Mouse (Mus musculus) c-Kit-negative CD71-positive TER-119-positive erythroid progenitor cells, embryonic 14.5 days (primary cell): ENCODE results near the gene Olfr549.

Experiments
- DNase-seq: peaks from one replicate; pipeline ENCODE4 v3.0.0-alpha.2; 2013; ENCODE audit warnings: low read depth, low spot score

Gene Olfr549

GRCm38 (mm10) chr7:102549570-102549969 is at the start of gene Olfr549:
TSS of gene Olfr549 (plus strand) at chr7:102549870.
- no peak for DNase-seq

- DNase-seq: no peak
Measured at GRCm38 (mm10) chr7:102501986-102502385, 47.7 kb upstream of the Olfr549 start.

GRCm38 (mm10) chr7:102506848-102507247 is 42.8 kb upstream of the Olfr549 start:
- DNase-seq: peak; percentile 28

- DNase-seq: no peak
Measured at GRCm38 (mm10) chr7:102508066-102508465, 41.6 kb upstream of the Olfr549 start.

DNA sequence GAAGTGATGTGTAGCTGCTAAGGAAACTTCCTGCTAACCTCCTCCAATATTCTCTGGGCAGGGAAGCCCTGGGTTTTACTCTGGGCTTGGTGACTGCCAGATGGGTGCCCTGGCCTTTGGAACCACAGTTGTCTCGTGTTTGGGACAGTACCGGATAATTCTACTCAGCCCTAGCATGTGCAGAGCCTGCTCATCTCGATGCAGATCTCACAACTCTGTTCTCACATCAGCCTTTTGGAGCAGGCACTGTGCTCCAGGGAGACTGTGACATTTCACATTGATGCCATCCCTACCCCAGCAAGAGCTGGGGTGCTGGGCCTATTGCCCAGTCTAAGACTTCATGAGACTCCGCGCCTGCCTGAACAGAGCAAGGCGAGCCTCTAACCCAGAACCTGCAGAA is 41.0 kb upstream of the Olfr549 start:
- DNase-seq: no peak

- DNase-seq: no peak
Measured at GRCm38 (mm10) chr7:102509726-102510125, 39.9 kb upstream of the Olfr549 start.

DNA sequence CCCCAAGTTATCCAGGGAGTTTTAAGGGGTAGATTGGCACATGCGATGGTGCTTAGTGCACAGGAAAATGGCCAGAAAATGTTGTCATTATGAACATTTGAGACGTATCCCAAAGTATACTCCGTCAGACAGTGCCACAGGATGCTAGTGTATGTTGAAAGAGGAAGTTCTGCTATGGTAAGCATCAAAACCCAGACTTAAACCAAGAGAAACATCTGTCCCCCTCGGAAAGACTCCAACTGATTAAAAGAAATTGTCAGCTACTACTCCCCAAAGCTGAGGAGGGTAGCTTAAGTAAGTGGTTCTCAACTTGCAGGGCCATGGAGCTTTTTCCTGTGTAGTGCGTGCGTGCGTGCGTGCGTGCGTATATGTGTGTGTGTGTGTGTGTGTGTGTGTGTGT is 37.7 kb upstream of the Olfr549 start:
- DNase-seq: no peak

GRCm38 (mm10) chr7:102512814-102513435 is 36.7 kb upstream of the Olfr549 start:
- DNase-seq: peak; percentile 2

DNA sequence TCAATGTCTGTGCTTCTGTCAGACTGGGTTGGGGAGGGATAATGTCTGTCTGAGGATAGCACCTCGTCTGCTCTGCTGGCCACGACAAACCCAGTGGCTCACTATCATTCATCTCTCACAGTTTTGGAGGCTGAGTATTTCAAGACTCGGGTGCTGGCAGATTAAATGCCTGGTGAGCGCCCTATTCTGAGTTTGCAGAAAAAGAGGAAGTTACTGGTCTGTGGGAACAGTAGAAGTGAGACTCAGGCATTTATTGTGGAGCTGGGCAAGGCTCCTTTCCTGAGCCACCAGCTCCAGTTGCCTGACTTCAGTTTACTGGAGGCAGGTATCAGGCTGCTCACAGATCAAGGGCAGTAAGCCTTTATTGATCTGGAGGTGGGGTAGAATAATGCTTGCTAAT is 35.5 kb upstream of the Olfr549 start:
- no peak for DNase-seq

GRCm38 (mm10) chr7:102516261-102517050 is 33.2 kb upstream of the Olfr549 start:
- DNase-seq: no peak

- no peak for DNase-seq
Measured at GRCm38 (mm10) chr7:102517051-102517335, 32.7 kb upstream of the Olfr549 start.

DNA sequence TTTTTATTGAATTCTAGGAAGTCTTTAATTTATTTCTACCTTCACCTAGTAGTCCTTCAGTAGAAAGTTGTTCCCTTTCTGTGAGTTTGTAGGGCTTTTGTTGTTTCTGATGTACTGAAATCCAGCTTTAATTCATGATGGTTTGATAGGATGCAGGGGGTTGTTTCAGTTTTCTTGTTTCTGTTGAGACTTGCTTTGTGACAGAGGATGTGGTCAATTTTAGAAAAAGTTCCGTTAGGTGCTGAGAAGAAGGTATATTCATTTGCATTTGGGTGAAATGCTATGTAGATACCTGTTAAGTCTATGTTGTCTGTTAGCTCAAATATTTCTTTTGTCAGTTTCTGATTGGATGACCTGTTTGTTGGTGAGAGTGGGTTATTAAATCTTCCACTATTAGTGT is 20.6 kb upstream of the Olfr549 start:
- DNase-seq: no peak

- DNase-seq: no peak
Measured at GRCm38 (mm10) chr7:102534449-102534848, 15.2 kb upstream of the Olfr549 start, which contains the start of gene Olfr547. TSS of gene Olfr547 (plus strand) at chr7:102534749.

DNA sequence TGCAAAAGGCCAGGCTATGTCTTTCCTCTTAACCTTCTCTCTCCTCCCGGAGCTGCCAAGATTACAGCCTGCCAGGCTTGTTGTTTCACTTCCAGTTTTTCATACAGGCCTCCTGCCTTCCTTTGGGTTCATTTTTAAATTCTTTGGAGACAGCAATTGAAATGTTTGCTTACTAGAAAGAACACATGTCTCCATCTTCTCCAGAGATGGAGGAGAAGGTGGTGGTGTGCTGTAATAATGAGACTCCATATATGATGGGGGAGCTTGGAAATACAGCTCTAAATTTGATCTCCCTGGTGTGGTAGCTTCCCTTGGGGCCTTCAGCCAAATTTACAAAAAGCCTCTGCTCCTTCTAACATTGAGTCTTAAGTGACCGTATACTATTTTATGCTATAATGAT is 9.1 kb upstream of the Olfr549 start, which contains the start of gene Olfr548-ps1:
Gene Olfr548-ps1, plus strand, starts transcription at position 301 of the 400 bp plus-strand sequence.
- no peak for DNase-seq

DNA sequence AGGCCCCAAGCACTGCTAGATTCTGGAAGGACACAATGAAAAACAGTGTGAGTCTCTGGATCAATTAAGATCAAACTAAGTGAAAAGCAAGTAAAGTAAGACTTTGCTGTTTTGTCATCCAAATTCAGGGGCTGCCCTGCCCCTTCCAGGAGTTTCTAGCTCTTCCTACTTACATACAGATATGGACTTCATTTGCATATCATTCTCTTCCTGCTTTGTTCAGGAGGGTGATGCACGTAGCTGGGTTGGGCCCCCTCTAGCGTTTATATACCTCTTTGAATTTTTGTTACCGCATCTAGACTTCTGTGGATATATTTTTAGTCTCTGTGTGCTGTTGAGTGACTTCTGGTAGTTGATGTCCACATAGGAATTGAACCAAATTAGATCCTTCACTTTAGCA is 8.4 kb upstream of the Olfr549 start:
- DNase-seq: no peak

DNA sequence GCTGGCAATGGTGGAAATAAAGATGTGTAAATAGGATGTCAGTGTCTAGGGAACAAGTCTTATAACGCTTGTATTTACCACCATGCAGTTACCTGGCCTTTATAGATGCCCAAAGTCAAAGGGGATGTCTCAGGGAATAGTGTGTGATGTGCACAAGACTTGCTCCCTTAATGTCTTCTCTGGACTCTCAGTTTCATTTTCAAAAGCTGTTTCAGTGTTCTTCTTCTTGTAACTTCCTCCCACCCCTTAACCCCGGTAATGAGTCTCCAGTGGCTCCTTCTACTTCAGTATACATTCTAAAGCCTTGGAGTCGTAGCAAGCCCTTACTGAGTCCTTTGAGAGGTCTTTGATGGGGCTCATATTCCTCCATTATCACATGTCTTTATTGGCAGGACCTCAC is 3.6 kb downstream of the Olfr549 start:
- no peak for DNase-seq

DNA sequence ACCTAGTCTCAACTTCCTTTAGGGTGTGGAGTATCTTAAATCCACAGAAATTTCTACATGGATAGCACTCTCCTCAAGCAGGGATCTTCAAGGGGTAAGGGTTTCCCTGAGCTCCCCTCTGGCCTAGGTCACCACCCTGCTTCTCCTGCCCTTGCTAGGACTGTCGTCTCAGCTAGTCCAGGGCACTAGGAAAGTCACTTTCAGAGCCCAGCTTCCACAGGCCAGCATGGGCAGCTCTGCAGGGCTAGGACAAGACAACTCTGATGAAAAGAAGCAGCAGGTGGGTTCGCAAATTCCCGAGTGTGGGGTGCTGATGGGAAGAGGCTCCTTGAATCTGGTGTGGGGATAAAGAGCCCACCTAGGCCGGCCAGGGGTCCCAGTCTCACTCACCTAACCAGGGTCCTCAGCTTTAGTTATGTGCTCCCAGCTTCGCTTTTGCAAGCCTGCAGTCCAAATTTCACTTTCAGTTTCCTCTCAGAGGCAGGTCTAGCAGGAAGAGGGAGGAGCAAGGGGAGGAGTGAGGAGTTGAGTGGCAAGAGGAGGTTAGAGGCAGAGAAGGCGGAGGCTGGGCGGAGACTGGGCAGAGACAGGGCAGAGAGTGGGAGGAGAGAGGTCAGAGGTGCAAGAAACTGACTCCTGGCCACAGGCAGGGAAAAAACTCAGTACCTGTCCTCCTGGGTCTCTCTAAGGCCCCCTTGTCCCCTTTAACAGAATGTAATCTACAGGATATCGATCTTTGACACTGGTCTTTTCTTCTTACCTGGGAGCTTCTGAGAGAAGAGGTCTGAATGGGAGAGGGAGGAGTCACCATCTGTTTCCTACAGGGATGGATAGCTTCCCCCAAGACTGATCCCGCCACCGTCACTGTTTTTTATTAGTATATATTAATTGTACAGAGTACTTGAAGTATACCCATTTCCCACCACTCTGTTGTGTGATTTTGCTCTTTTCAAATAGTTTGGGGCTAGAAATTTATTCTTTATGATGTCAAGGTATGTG is 15.6 kb downstream of the Olfr549 start, which contains the start of gene Trim21:
Gene Trim21, minus strand, starts transcription at position 488 of the 999 bp plus-strand sequence.
- DNase-seq: peak; percentile 74

DNA sequence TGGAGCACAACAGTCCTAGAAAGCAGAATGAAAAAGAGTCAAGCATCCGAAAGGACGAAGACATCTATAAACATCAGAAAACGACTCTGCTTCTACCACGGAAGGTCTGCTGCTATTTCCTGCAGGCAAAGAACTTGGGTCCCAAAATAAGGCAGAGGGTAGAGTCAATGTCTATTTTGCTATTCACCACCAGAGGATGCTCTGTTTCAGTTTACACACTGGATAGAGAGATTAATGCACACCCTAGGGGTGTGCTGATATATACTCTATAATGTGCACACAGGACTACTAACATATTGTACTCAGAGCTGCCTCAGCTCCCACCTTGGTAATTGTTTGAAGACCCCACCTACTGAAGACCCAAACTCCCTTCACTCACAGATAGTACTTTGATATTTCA is 16.5 kb downstream of the Olfr549 start:
- no peak for DNase-seq

DNA sequence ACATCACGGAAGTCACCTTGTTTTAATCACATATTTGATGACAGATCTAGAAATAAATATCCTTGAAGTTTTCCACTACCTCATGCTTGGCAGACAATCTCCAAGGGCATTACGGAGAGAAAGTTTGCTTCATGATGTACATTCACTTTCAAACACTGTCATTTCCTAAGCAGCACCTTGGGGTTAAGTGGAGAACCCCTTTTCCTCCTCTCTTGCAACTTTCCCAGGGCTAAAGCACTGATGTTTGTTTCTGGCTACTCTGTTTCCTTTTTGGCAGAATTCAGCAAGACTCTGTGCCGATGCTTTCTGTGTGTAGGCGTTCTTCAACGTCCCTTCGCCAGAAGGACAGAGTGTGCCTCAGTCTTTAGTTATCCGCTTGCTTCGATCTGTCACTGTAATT is 21.5 kb downstream of the Olfr549 start, which contains the start of gene Olfr550:
Gene Olfr550, plus strand, starts transcription at position 301 of the 400 bp plus-strand sequence.
- DNase-seq: no peak

- no peak for DNase-seq
Measured at GRCm38 (mm10) chr7:102573174-102573830, 23.6 kb downstream of the Olfr549 start.

DNA sequence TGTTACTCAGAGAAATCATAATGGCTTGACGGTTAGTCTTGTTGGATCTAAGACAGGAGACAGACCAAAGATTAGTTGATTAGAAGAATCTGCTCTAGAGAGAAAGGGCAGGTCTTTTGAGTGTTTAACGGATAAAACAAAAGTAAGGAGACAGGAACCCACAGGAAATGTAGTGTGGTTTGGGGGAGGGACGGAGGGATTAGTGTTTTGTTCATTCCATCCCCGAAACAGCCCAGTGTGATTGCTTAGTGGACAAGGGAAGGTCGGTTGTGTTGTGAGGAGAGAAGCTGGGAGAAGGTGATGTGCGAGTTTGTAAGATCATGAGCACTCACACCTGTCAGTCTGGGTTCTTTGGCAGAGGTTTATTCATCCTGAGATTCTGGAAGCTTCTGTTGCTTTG is 26.3 kb downstream of the Olfr549 start:
- no peak for DNase-seq
